13 mouse cellular contexts compared by ENCODE assay signal in genomic region chr15:12453343-12453742, GRCm38 (mm10).
"Had no signal": no experiment of that assay in that cellular context is flagged by ENCODE, and none has a peak within 500 bp of the region (broad histone marks: within the 10 kb centered on the region; RNA-seq: fewer than 3 reads in every experiment).

No protein-coding gene starts in this region.

- ATAC-seq: midbrain, embryonic 13.5 days; midbrain, embryonic 15.5 days had no signal

- H3K4me2 ChIP-seq: lung, embryonic 14.5 days; midbrain, embryonic 11.5 days; midbrain, embryonic 13.5 days; midbrain, embryonic 15.5 days; neural tube, embryonic 12.5 days had no signal

- H3K27ac ChIP-seq: midbrain, embryonic 13.5 days; midbrain, embryonic 15.5 days; neural tube, embryonic 12.5 days had no signal

- H3K9ac ChIP-seq: lung, embryonic 14.5 days; midbrain, embryonic 13.5 days; midbrain, embryonic 15.5 days; neural tube, embryonic 12.5 days had no signal

- H3K9me3 ChIP-seq: megakaryocyte, embryonic 14.5 days; midbrain, embryonic 13.5 days; midbrain, embryonic 15.5 days; neural tube, embryonic 12.5 days had no signal

- H3K4me1 ChIP-seq: midbrain, embryonic 15.5 days had no signal

- H3K4me3 ChIP-seq: megakaryocyte, embryonic 14.5 days; midbrain, embryonic 13.5 days; midbrain, embryonic 15.5 days; neural tube, embryonic 12.5 days had no signal

- H3K27me3 ChIP-seq: midbrain, embryonic 13.5 days; midbrain, embryonic 15.5 days; neural tube, embryonic 12.5 days had no signal

- H3K36me3 ChIP-seq: midbrain, embryonic 13.5 days; midbrain, embryonic 15.5 days; neural tube, embryonic 12.5 days had no signal

- DNase-seq: lung, adult 18-20 months; lung, embryonic 14.5 days; lung, postnatal 10 days; lung, postnatal 4 days; right cerebral cortex, postnatal 14 days; thymus, adult 18-20 months; thymus, postnatal 14 days; thymus, postnatal 36 days had no signal
